Mouse (Mus musculus) cerebellum, adult 18-20 months (tissue): ENCODE measurements around the gene Lima1.
"Not testable (repeated sequence)": the region's sequence is repeated elsewhere in the genome, so short reads cannot be mapped to it uniquely, and the experiment has no call there.

Experiments
- DNase-seq, 2 experiments: peaks; one replicate each; pipeline ENCODE4 v3.0.0; 2021

Lima1 gene

GRCm38 (mm10) chr15:99833648-99834454, 41.4 kb downstream of the Lima1 start:
- no peak for DNase-seq

- DNase-seq: no peak
These were observed 43.7 kb downstream of the Lima1 start for GRCm38 (mm10) chr15:99831535-99831934.

GRCm38 (mm10) chr15:99828061-99828460, 47.2 kb downstream of the Lima1 start:
- DNase-seq: no peak

GRCm38 (mm10) chr15:99826210-99826888, 48.9 kb downstream of the Lima1 start:
- DNase-seq: no peak

- DNase-seq: no peak
These were observed 50.0 kb downstream of the Lima1 start for GRCm38 (mm10) chr15:99825211-99825610.

- no peak for DNase-seq
These were observed 51.8 kb downstream of the Lima1 start for GRCm38 (mm10) chr15:99823322-99823898.

GRCm38 (mm10) chr15:99822501-99822900, 52.8 kb downstream of the Lima1 start:
- not testable (repeated sequence) for DNase-seq

- DNase-seq: no peak
These were observed 55.5 kb downstream of the Lima1 start for GRCm38 (mm10) chr15:99819621-99820279.

GRCm38 (mm10) chr15:99819109-99819440, 56.2 kb downstream of the Lima1 start:
- no peak for DNase-seq

GRCm38 (mm10) chr15:99818321-99819108, 56.7 kb downstream of the Lima1 start:
- DNase-seq: no peak

GRCm38 (mm10) chr15:99817343-99818235, 57.7 kb downstream of the Lima1 start:
- no peak for DNase-seq

- DNase-seq: no peak
These were observed 59.3 kb downstream of the Lima1 start for GRCm38 (mm10) chr15:99815999-99816398.

GRCm38 (mm10) chr15:99814554-99815260, 60.5 kb downstream of the Lima1 start:
- no peak for DNase-seq

- DNase-seq: no peak
These were observed 61.6 kb downstream of the Lima1 start for GRCm38 (mm10) chr15:99813639-99814038.

GRCm38 (mm10) chr15:99812097-99812496, 63.2 kb downstream of the Lima1 start:
- no peak for DNase-seq

GRCm38 (mm10) chr15:99807776-99808735, 67.2 kb downstream of the Lima1 start:
- DNase-seq: no peak

GRCm38 (mm10) chr15:99806171-99806570, 69.1 kb downstream of the Lima1 start:
- no peak for DNase-seq

GRCm38 (mm10) chr15:99805673-99806072, 69.6 kb downstream of the Lima1 start:
- no peak for DNase-seq

- DNase-seq: no peak
These were observed 72.0 kb downstream of the Lima1 start for GRCm38 (mm10) chr15:99803186-99803644.
